Mouse (Mus musculus) liver, postnatal 0 days (tissue): ENCODE data around the gene Slc25a44.
"Not testable (repeated sequence)": the region's sequence is repeated elsewhere in the genome, so short reads cannot be mapped to it uniquely, and the experiment has no call there.

Experiments used
- CTCF ChIP-seq: sonication (generic); IDR thresholded peaks from 2 replicates; pipeline ENCODE4 v1.5.1; 2016; ENCODE audit warnings: antibody characterized with exemption, low read depth
- EP300 ChIP-seq: IDR thresholded peaks from 2 replicates; pipeline ENCODE4 v1.6.1; 2016; ENCODE audit warnings: antibody characterized with exemption, low read depth, mild to moderate bottlenecking

- TF ChIP-seq EP300, CTCF: not testable (repeated sequence)
These were observed 42.6 kb downstream of the Slc25a44 start for GRCm38 (mm10) chr3:88382383-88382782.
